Mouse (Mus musculus): Measurements from ENCODE around the gene Dqx1. TPM values are rescaled to one million over a fixed set of nuclear protein-coding genes. Genes with fewer than 3 reads are reported as not detected.

Dqx1 gene
- total and polyA plus RNA-seq, 2 experiments = 7.4 to 9.6 TPM

DNA sequence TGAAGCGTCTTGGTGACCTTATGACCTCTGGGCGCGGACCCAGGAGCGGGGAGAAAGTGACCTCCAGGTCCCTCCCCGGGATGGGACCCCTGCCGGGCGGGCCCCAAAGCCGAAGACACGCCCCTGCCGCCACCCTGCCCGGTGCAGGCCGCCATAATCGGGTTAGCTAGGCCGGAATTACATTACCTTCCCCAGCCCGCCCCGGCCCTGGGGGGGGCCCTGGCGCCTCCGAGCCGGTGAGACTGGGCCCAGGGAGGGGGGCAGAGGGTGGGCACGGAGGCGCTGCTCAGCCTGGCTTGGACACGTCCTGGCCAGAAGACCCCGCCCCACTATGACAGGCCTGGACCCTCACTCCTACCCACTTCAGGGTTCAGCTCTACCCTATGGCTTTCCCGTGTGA lies 13.6 kb downstream of the Dqx1 start:
- no peak overlapping the region for H3K9ac ChIP-seq (ENCODE audit: low read depth, low read length)
- 0 out of 2 replicates have a peak, but pooled peaks cover 1% of the 10 kb centered on the region for H3K4me1 ChIP-seq (ENCODE audit: control insufficient read depth, insufficient read depth, low read length)
- no peaks in the 10 kb centered on the region for H3K79me2 ChIP-seq (ENCODE audit: control insufficient read depth, insufficient read depth, low read length)
- no peak for TF ChIP-seq POLR2A (IDR thresholded peaks at IDR 0.05; ENCODE audit: extremely low read depth, insufficient read depth, low read length)
- TF ChIP-seq CTCF (IDR thresholded peaks at IDR 0.05; ENCODE audit: low read depth, low read length) = no peak
- peaks cover 39% of the 10 kb centered on the region for H3K27me3 ChIP-seq (ENCODE audit: control insufficient read depth, insufficient read depth, low read length)
- H3K4me3 ChIP-seq (ENCODE audit: insufficient read depth, low read depth, low read length) = no peak overlapping the region
- no peaks in the 10 kb centered on the region for H3K36me3 ChIP-seq (ENCODE audit: control insufficient read depth, insufficient read depth, low read length)
- no peak overlapping the region for H3K27ac ChIP-seq (replicated peaks; ENCODE audit: insufficient read depth, low read depth, low read length)
- DNase-seq (ENCODE audit: extremely low read depth, low read depth, low spot score) = no peak
- 3% methylated on average over 23 of the region's 24 CpGs for WGBS

DNA sequence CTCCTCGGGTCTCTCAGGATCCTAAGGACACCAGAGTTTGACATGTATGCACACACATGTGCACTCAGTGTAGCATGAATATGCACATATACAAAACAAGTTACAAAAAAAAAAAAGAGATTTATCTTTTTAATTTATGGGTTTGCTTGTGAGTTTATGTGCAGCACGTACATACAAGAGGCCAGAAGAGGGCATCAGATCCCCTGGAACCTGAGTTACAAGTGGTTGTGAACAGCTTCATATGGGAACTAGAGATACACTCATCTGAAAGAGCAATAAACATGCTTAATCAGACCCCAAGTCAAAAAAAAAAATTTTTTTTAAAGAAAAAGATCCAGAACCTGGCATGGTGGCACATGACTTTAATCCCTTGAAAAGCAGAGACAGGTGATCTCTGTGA lies 17.3 kb downstream of the Dqx1 start:
- peak; percentile 38 for DNase-seq (ENCODE audit: extremely low read depth, low read depth, low spot score)
- 26% methylated on average over 2 of the region's 2 CpGs for WGBS
- H3K9ac ChIP-seq (ENCODE audit: low read depth, low read length) = no peak overlapping the region
- H3K4me3 ChIP-seq (ENCODE audit: insufficient read depth, low read depth, low read length) = no peak overlapping the region
- H3K4me1 ChIP-seq (ENCODE audit: control insufficient read depth, insufficient read depth, low read length) = peaks cover 9% of the 10 kb centered on the region
- TF ChIP-seq CTCF (IDR thresholded peaks at IDR 0.05; ENCODE audit: low read depth, low read length) = no peak
- no peak for TF ChIP-seq POLR2A (IDR thresholded peaks at IDR 0.05; ENCODE audit: extremely low read depth, insufficient read depth, low read length)
- H3K36me3 ChIP-seq (ENCODE audit: control insufficient read depth, insufficient read depth, low read length) = no peaks in the 10 kb centered on the region
- H3K27me3 ChIP-seq (ENCODE audit: control insufficient read depth, insufficient read depth, low read length) = peaks cover 23% of the 10 kb centered on the region
- H3K79me2 ChIP-seq (ENCODE audit: control insufficient read depth, insufficient read depth, low read length) = no peaks in the 10 kb centered on the region
- no peak overlapping the region for H3K27ac ChIP-seq (replicated peaks; ENCODE audit: insufficient read depth, low read depth, low read length)

DNA sequence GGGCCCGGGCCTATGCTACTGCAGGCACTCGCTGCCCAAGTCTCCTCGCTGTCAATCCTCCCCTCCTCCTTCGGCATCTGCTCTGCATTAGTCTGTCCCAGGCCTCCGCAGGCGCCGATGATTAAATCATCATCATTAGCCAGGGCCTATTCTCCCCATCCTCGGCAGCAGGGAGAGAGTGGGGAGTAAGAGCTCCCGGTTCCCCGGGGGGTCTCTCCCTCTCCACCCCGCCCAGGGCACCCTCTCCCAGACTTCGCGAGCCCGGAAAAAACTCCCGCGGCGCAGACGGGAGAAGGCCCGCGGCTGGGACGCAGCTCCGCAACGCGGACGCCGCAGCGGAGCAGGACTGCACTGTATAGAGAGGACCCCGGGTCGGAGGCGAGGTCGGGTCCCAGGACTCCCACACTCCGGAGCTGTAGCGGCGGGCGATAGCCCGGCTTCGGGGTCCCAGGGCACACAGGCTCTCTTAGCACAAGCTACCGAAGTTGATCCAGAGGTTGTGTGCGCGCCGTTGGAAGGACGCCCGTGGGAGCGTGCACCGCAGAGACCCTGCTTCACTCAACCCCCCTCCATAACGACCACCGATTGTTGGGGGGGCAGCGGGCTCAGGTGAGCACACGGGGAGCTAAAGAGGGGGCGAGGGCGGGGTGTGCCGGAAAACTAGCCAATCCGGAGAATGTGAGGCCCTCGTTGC lies 20.1 kb downstream of the Dqx1 start, which contains the start of gene Pcgf1:
TSS of gene Pcgf1 (plus strand) at position 240 of the 694 bp plus-strand sequence.
- Histone ChIP-seq H3K27ac (replicated peaks; ENCODE audit: insufficient read depth, low read depth, low read length) (peak within 1 kb of the TSS; percentile 69), H3K4me3 (ENCODE audit: insufficient read depth, low read depth, low read length) (peak within 1 kb of the TSS; percentile 75), H3K9ac (ENCODE audit: low read depth, low read length) (peak within 1 kb of the TSS; percentile 86), H3K79me2 (ENCODE audit: control insufficient read depth, insufficient read depth, low read length) (no peaks in the 10 kb centered on the region), H3K36me3 (ENCODE audit: control insufficient read depth, insufficient read depth, low read length) (peaks cover 4% of the 10 kb centered on the region; the same call in 1 of the 2 replicates), H3K27me3 (ENCODE audit: control insufficient read depth, insufficient read depth, low read length) (no peaks in the 10 kb centered on the region; the same call in 1 of the 2 replicates), H3K4me1 (ENCODE audit: control insufficient read depth, insufficient read depth, low read length) (peaks cover 13% of the 10 kb centered on the region)
- TF ChIP-seq POLR2A (IDR thresholded peaks at IDR 0.05; ENCODE audit: extremely low read depth, insufficient read depth, low read length) (0 out of 2 replicates have a peak, but pooled peaks have one; percentile 34), CTCF (IDR thresholded peaks at IDR 0.05; ENCODE audit: low read depth, low read length) (no peak)
- no peak for DNase-seq (ENCODE audit: extremely low read depth, low read depth, low spot score)
- under 1% methylated on average over 54 of the region's 54 CpGs for WGBS

DNA sequence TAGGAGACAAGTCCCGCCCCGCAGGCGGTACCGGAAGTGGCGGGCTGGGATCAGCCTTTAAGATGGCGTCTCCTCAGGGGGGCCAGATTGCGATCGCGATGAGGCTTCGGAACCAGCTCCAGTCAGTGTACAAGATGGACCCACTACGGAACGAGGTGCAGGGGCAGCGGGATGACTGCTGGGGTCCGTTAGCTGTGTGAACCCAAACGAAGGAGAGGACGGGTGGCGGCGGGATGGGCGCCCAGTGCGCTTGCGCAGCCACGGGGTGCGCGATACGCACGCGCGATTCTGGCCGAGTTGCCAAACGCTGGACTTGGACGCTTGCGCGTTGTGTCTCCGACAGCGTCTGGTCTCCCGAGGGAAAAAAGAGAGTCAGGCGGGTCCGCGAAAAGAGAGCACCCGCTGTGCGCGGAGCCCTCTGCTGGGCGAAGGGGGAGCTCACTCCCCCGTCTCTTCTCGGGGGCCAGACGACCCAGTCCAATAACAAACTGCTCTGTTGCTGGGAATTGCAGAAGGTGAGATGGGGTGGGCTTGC lies 20.7 kb downstream of the Dqx1 start:
- Histone ChIP-seq H3K36me3 (ENCODE audit: control insufficient read depth, insufficient read depth, low read length) (peaks cover 4% of the 10 kb centered on the region; the same call in 1 of the 2 replicates), H3K4me1 (ENCODE audit: control insufficient read depth, insufficient read depth, low read length) (peaks cover 13% of the 10 kb centered on the region), H3K9ac (ENCODE audit: low read depth, low read length) (peak overlapping the region; percentile 81), H3K27me3 (ENCODE audit: control insufficient read depth, insufficient read depth, low read length) (no peaks in the 10 kb centered on the region), H3K79me2 (ENCODE audit: control insufficient read depth, insufficient read depth, low read length) (no peaks in the 10 kb centered on the region), H3K4me3 (ENCODE audit: insufficient read depth, low read depth, low read length) (peak overlapping the region; percentile 75), H3K27ac (replicated peaks; ENCODE audit: insufficient read depth, low read depth, low read length) (peak overlapping the region; percentile 69)
- peak; percentile 82 for DNase-seq (ENCODE audit: extremely low read depth, low read depth, low spot score)
- TF ChIP-seq CTCF (IDR thresholded peaks at IDR 0.05; ENCODE audit: low read depth, low read length) (peak; percentile 62), POLR2A (IDR thresholded peaks at IDR 0.05; ENCODE audit: extremely low read depth, insufficient read depth, low read length) (no peak)
- under 1% methylated on average over 46 of the region's 46 CpGs for WGBS

DNA sequence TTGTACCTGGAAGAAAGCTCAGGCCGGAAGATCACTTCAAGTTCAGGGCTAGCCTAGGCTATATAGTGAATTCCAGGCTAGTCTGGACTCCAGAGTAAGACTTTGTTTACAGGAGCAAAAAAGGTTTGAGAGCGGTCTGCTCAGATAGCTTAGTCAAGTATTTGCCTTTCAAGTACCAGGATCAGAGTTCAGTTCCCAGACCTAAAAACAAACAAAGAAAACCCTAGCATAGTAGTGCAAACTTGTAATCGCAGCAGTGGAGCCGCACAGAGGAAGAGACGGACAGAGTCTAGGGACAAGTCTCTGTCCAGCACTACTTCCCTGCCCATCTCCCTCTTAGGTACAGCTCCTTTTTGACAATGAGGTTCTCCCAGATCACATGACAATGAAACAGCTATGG lies 22.6 kb downstream of the Dqx1 start:
- Histone ChIP-seq H3K79me2 (ENCODE audit: control insufficient read depth, insufficient read depth, low read length) (no peaks in the 10 kb centered on the region), H3K9ac (ENCODE audit: low read depth, low read length) (no peak overlapping the region), H3K27me3 (ENCODE audit: control insufficient read depth, insufficient read depth, low read length) (no peaks in the 10 kb centered on the region), H3K4me1 (ENCODE audit: control insufficient read depth, insufficient read depth, low read length) (peaks cover 13% of the 10 kb centered on the region), H3K4me3 (ENCODE audit: insufficient read depth, low read depth, low read length) (no peak overlapping the region), H3K36me3 (ENCODE audit: control insufficient read depth, insufficient read depth, low read length) (peaks cover 4% of the 10 kb centered on the region; the same call in 1 of the 2 replicates), H3K27ac (replicated peaks; ENCODE audit: insufficient read depth, low read depth, low read length) (no peak overlapping the region; the same call in 1 of the 2 replicates)
- no peak for TF ChIP-seq CTCF (IDR thresholded peaks at IDR 0.05; ENCODE audit: low read depth, low read length)
- no peak for TF ChIP-seq POLR2A (IDR thresholded peaks at IDR 0.05; ENCODE audit: extremely low read depth, insufficient read depth, low read length)
- WGBS = 35% methylated on average over 5 of the region's 5 CpGs
- peak; percentile 77 for DNase-seq (ENCODE audit: extremely low read depth, low read depth, low spot score)
